Mouse (Mus musculus) thymus, adult 2 months (tissue): ENCODE measurements around the gene Fundc2.

ENCODE experiments used
- CTCF ChIP-seq: fragments of 200-500 bp; IDR thresholded peaks from 2 replicates; pipeline ENCODE4 v1.5.1; 2012; ENCODE audit warnings: mild to moderate bottlenecking, control low read depth, low read length, moderate library complexity, borderline replicate concordance; ENCODE audit not compliant: control insufficient read depth, poor library complexity, insufficient read depth; ENCODE audit errors: extremely low read depth
- POLR2A ChIP-seq: fragments of 200-500 bp; IDR thresholded peaks from 2 replicates; pipeline ENCODE4 v1.6.1; 2012; ENCODE audit warnings: mild to moderate bottlenecking, low read length, control low read depth, moderate library complexity; ENCODE audit not compliant: control insufficient read depth, poor library complexity, insufficient read depth; ENCODE audit errors: extremely low read depth

GRCm38 (mm10) chrX:75409711-75410110 lies 27.5 kb downstream of the Fundc2 start:
- TF ChIP-seq POLR2A (no peak), CTCF (no peak)
